Mouse (Mus musculus) thymus, adult 2 months (tissue): ENCODE measurements at regions not wholly inside any gene's neighbourhood (a gene's known extent, or its start where the extent isn't known, plus 50 kb on each side); places are given as distances from the start of the nearest gene placed in this dataset.

ENCODE experiments used
- DNase-seq: peaks from one replicate; pipeline ENCODE4 v3.0.0; 2021
- H3K27ac ChIP-seq: fragments of 200-500 bp; 2 replicates; pipeline ENCODE4 v1.5.1; 2012; ENCODE audit warnings: low read length, control low read depth; ENCODE audit not compliant: control insufficient read depth, insufficient read depth
- H3K27me3 ChIP-seq: fragments of 200-500 bp; 2 replicates; pipeline ENCODE4 v1.6.1; 2012; ENCODE audit warnings: mild to moderate bottlenecking, low read length, moderate library complexity, mixed read lengths; ENCODE audit not compliant: control insufficient read depth, insufficient read depth
- H3K36me3 ChIP-seq: fragments of 200-500 bp; 2 replicates; pipeline ENCODE4 v1.6.1; 2012; ENCODE audit warnings: mild to moderate bottlenecking, low read length, moderate library complexity; ENCODE audit not compliant: control insufficient read depth, insufficient read depth
- H3K4me1 ChIP-seq: fragments of 200-500 bp; replicated peaks from 2 replicates; pipeline ENCODE4 v1.6.1; 2012; ENCODE audit warnings: low read length; ENCODE audit not compliant: control insufficient read depth, insufficient read depth
- H3K4me3 ChIP-seq: fragments of 200-500 bp; 2 replicates; pipeline ENCODE4 v1.5.1; 2012; ENCODE audit warnings: mild to moderate bottlenecking, low read length, control low read depth, moderate library complexity; ENCODE audit not compliant: control insufficient read depth, insufficient read depth
- CTCF ChIP-seq: fragments of 200-500 bp; IDR thresholded peaks from 2 replicates; pipeline ENCODE4 v1.5.1; 2012; ENCODE audit warnings: mild to moderate bottlenecking, control low read depth, low read length, moderate library complexity, borderline replicate concordance; ENCODE audit not compliant: control insufficient read depth, poor library complexity, insufficient read depth; ENCODE audit errors: extremely low read depth
- POLR2A ChIP-seq: fragments of 200-500 bp; IDR thresholded peaks from 2 replicates; pipeline ENCODE4 v1.6.1; 2012; ENCODE audit warnings: mild to moderate bottlenecking, low read length, control low read depth, moderate library complexity; ENCODE audit not compliant: control insufficient read depth, poor library complexity, insufficient read depth; ENCODE audit errors: extremely low read depth
- WGBS: fragments of 180-500 bp; shearing (Covaris S2); methylation state at CpG from one replicate; pipeline ENCODE4 v1.1.7; 2018; 5-methylcytosine and 5-hydroxymethylcytosine counted together

DNA sequence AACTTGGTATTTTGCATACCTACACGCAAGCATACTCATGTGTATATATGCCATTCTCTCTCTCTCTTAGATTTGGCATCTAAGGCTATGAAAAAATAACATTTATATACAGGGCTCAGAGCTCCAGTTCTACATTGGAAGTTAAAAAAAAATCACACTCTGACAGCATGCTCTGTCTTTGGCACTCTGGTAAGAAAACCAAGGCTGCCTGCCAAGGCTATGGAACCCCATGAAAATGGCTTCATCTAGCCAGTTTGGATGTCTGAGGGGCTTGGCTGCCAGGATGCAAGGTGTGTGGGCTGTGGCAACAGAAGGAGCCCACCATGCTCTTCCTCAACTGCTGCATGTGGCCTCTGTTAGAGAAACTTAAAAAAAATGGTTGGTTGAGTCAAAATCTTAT is 83.5 kb downstream of the Cct8l1 start:
- H3K36me3 ChIP-seq = no peaks in the 10 kb centered on the region
- TF ChIP-seq CTCF (no peak), POLR2A (no peak)
- H3K27me3 ChIP-seq = no peaks in the 10 kb centered on the region
- H3K4me3 ChIP-seq = no peak overlapping the region
- no peaks in the 10 kb centered on the region for H3K4me1 ChIP-seq
- 94% methylated on average over 1 of the region's 1 CpGs for WGBS
- H3K27ac ChIP-seq = no peak overlapping the region
- DNase-seq = no peak

GRCm38 (mm10) chr5:25597786-25598185 is 81.9 kb downstream of the Cct8l1 start:
- Histone ChIP-seq H3K27ac (no peak overlapping the region), H3K27me3 (no peaks in the 10 kb centered on the region), H3K4me1 (no peaks in the 10 kb centered on the region), H3K4me3 (no peak overlapping the region), H3K36me3 (no peaks in the 10 kb centered on the region)
- no peak for TF ChIP-seq CTCF
- no peak for TF ChIP-seq POLR2A
- WGBS = 90% methylated on average over 6 of the region's 6 CpGs
- DNase-seq = no peak

GRCm38 (mm10) chr5:25591709-25592108 is 75.8 kb downstream of the Cct8l1 start:
- H3K27ac ChIP-seq = no peak overlapping the region
- H3K4me3 ChIP-seq = no peak overlapping the region
- TF ChIP-seq POLR2A (no peak), CTCF (no peak)
- no peaks in the 10 kb centered on the region for H3K36me3 ChIP-seq
- no peaks in the 10 kb centered on the region for H3K27me3 ChIP-seq
- H3K4me1 ChIP-seq = no peaks in the 10 kb centered on the region
- no peak for DNase-seq
